Mouse (Mus musculus) liver, adult 2 months (tissue): ENCODE data around the gene Nkiras1. TPM values are rescaled to one million over a fixed set of nuclear protein-coding genes. Genes with fewer than 3 reads are reported as not detected.
A peak's percentile ranks its signal among the peaks of the same experiment; 100 is the strongest.

ENCODE experiments used
- DNase-seq: peaks from one replicate; pipeline ENCODE4 v3.0.0-alpha.2; 2011; ENCODE audit warnings: low read depth, low spot score; ENCODE audit errors: extremely low read depth
- H3K27ac ChIP-seq: fragments of 200-500 bp; replicated peaks from 2 replicates; pipeline ENCODE4 v1.5.1; 2012; ENCODE audit warnings: low read depth, mild to moderate bottlenecking, control low read depth, inconsistent platforms, low read length; ENCODE audit not compliant: insufficient read depth
- H3K27me3 ChIP-seq: fragments of 200-500 bp; 2 replicates; pipeline ENCODE4 v1.6.1; 2012; ENCODE audit warnings: mild to moderate bottlenecking, moderate library complexity, low read length, inconsistent platforms; ENCODE audit not compliant: control insufficient read depth, insufficient read depth
- H3K36me3 ChIP-seq: fragments of 200-500 bp; 2 replicates; pipeline ENCODE4 v1.6.1; 2012; ENCODE audit warnings: low read length, inconsistent platforms; ENCODE audit not compliant: control insufficient read depth, insufficient read depth
- H3K4me1 ChIP-seq: fragments of 200-500 bp; 2 replicates; pipeline ENCODE4 v1.6.1; 2011; ENCODE audit warnings: low read length; ENCODE audit not compliant: control insufficient read depth, insufficient read depth
- H3K4me3 ChIP-seq: fragments of 200-500 bp; 2 replicates; pipeline ENCODE4 v1.5.1; 2011; ENCODE audit warnings: low read depth, mild to moderate bottlenecking, control low read depth, low read length, moderate library complexity; ENCODE audit not compliant: insufficient read depth
- H3K79me2 ChIP-seq: fragments of 200-500 bp; 2 replicates; pipeline ENCODE4 v1.6.1; 2012; ENCODE audit warnings: inconsistent platforms, mild to moderate bottlenecking, low read length, moderate library complexity; ENCODE audit not compliant: control insufficient read depth, insufficient read depth
- H3K9ac ChIP-seq: fragments of 200-500 bp; 2 replicates; pipeline ENCODE4 v1.6.1; 2012; ENCODE audit warnings: low read depth, mild to moderate bottlenecking, control low read depth, inconsistent platforms, low read length
- CTCF ChIP-seq: fragments of 200-500 bp; IDR thresholded peaks from 2 replicates; pipeline ENCODE4 v1.5.1; 2011; ENCODE audit warnings: low read depth, low read length, control low read depth
- POLR2A ChIP-seq: fragments of 200-500 bp; IDR thresholded peaks from 2 replicates; pipeline ENCODE4 v1.6.1; 2011; ENCODE audit warnings: low read length, control low read depth; ENCODE audit not compliant: insufficient read depth; ENCODE audit errors: extremely low read depth
- WGBS: fragments of 180-500 bp; shearing (Covaris S2); methylation state at CpG from one replicate; pipeline ENCODE4 v1.1.7; 2018; 5-methylcytosine and 5-hydroxymethylcytosine counted together
- polyA plus RNA-seq: library from polyadenylated mRNA; depleted of rRNA; stranded (reverse); fragments of >200 nt; gene quantifications from 2 replicates; pipeline ENCODE4 v1.2.3, GENCODE M21; 2012; rRNA removed
- total RNA-seq: library from RNA; depleted of rRNA; stranded (reverse); fragments of >200 nt; gene quantifications from 2 replicates; pipeline ENCODE4 v1.2.3, GENCODE M21; 2014; rRNA removed

Nkiras1 gene
- total and polyA plus RNA-seq, 2 experiments: 6.4 to 16.8 TPM

DNA sequence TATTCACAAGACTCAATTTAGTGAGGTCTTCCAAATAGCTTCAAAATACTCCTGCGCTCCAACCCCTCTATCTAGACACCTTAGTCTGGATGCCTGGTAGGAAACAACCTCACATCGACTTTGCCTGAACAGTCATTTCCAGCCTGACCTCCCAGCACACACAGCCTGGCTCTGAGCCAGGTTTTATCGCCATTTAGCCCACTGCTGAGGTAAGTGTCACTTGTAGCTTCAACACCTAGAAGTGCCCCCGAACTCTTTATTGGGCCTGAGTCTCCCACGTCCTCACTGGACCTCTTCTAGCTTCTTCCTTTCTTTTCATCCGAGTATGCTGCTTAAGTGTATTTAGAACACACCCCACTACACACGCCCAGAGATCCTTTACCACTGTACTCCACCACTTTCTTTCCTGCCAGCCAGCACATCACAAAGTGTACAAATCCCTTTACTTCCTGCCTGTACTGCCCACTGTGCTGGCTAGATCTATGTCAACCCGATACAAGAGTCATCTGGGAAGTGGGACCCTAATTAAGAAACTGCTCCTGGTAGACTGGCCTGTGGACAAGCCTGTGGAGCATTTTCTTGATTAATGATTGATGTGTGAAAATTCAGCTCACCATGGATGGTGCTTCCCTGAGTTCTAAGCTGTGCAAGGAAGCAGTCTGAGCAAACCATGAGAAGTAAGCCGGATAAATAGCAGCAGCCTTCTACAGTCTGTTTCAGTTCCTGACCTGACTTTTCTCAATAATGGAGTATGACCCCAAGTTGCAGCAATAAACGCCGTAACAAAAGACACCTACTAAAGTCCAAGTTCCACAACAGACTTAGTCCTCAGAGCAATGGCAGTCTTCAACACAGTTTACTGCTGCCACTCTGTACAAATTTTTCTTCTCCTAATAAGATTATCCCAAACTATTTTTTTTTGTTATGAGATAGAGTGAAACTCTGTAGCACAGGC lies 46.8 kb downstream of the Nkiras1 start:
- peak overlapping the region; percentile 67 for H3K27ac ChIP-seq
- WGBS: 44% methylated on average over 11 of the region's 11 CpGs
- peaks cover 14% of the 10 kb centered on the region for H3K4me1 ChIP-seq
- H3K9ac ChIP-seq: no peak overlapping the region
- H3K36me3 ChIP-seq: peaks cover 6% of the 10 kb centered on the region; the same call in 1 of the 2 replicates
- H3K27me3 ChIP-seq: no peaks in the 10 kb centered on the region
- peaks cover 28% of the 10 kb centered on the region for H3K79me2 ChIP-seq
- TF ChIP-seq POLR2A: no peak
- no peak for TF ChIP-seq CTCF
- peak; percentile 88 for DNase-seq
- no peak overlapping the region for H3K4me3 ChIP-seq

DNA sequence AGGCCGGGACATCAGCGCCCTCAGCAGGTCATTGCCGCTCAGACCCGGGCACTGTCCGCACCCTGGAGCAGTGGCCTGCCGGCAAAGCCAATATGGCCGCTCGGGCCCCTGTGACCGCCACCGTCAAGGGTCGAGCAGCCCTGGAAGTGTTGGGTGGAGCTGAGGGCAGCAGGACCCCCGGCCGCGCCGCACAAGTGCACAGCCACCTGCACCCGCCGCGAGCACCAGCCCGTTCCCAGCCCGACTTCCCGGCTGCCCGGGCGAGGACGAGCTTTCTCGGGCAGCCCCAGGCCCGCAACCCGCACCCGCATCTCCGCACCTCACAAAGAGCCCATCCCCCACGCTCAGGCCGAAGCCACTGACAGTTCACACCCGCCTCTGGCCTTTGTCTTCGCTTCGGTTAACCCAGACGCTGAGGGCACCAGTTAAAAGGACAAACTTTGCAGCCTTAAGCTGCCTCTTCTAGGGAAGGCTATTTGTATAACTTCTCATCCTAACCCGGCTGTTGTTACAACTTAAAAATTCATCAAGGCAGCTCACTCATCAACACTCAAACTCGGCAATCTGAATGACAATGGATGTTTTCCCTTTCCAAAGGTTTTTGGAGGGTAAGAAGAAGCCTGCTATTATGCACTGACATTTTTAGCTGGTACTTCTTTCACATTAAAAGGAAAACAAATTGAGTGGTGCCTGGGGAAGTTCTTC lies 56.2 kb downstream of the Nkiras1 start:
- Histone ChIP-seq H3K27ac (no peak overlapping the region), H3K9ac (peak overlapping the region; percentile 80)
- DNase-seq: no peak

DNA sequence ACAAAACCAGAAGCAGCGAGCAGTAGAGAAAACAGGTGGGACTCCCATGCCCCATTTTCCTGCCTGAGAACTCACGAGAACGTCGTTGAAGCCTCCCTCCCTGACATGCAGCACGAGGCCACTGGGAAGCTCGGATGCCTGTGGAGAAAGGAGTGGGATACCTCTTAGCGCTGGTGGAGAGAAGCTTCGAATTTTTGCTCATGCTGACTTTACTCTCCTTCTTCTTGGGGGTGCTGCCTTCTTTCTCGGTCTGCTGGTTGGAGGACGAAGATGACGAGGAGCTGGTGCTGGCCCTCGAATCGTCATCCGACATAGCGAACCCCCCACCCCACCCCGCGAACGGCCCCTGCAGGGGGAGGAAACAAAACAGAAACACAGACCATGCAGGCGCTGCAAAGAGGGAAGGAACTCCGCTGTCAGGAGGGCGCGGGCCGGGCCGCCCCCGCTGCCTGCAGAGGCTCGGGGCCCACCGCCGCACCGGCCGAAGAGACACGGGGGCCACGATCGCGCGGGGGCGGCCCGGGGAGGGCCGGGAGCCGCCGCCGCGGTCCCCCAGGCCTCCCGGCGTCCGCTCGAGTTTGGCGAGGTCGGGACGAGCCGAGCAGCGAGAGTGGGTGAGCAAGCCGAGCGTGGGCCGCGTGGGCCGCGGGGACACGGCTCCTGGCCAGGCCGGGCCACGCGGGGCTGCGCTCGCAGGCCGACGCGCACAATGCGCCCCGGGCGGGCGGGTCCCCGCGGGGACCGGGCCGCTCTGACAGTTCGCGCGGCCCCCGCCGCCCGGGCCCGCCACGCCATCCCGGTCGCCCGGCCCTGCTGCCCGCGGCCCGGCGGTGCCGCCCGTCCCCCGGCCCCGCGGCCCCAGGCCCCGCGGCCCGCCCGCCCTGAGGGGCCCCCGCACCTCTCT lies 60.1 kb downstream of the Nkiras1 start:
- H3K9ac ChIP-seq: peak overlapping the region; percentile 96
- H3K27me3 ChIP-seq: no peaks in the 10 kb centered on the region
- no peak for DNase-seq
- peaks cover 16% of the 10 kb centered on the region; the same call in 1 of the 2 replicates for H3K79me2 ChIP-seq
- H3K27ac ChIP-seq: no peak overlapping the region
- peaks cover 12% of the 10 kb centered on the region for H3K36me3 ChIP-seq
- peak overlapping the region; percentile 83 for H3K4me3 ChIP-seq
- H3K4me1 ChIP-seq: peaks cover 12% of the 10 kb centered on the region
- TF ChIP-seq CTCF (no peak), POLR2A (no peak)
- WGBS: 2% methylated on average over 90 of the region's 99 CpGs

More for the DNA sequence above, 56.2 kb downstream of the Nkiras1 start:
- WGBS: 13% methylated on average over 37 of the region's 37 CpGs
- Histone ChIP-seq H3K27me3 (no peaks in the 10 kb centered on the region), H3K79me2 (peaks cover 22% of the 10 kb centered on the region; the same call in 1 of the 2 replicates), H3K4me3 (peak overlapping the region; percentile 68), H3K4me1 (peaks cover 12% of the 10 kb centered on the region), H3K36me3 (peaks cover 20% of the 10 kb centered on the region)
- TF ChIP-seq POLR2A (no peak), CTCF (no peak)

DNA sequence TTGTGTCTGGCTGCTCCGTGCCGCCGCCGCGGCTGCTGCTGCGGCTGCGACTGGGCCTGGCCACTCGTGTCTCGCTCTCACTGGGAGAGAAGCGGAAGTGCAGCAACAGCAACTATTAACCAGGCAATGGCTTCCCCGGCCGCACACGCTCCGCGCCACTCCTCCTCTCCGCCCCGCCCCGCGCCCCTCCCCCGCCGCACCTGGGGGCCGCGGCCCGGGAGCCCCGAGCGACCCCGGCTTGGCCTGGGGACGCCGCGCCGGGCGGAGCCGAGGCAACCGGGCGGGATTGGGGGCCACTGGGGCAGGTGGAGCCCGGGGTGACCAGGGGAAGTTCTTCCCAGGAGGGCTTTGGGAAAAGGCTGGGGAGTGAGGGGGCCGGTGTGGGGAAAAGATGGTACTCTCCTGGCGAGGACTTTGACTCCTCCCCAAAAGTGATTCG lies 60.8 kb downstream of the Nkiras1 start, which contains the start of gene Ube2e1:
Gene Ube2e1 (minus strand): TSS at position 167 of the 439 bp plus-strand sequence.
- H3K27me3 ChIP-seq: no peaks in the 10 kb centered on the region
- peak within 1 kb of the TSS; percentile 96 for H3K9ac ChIP-seq
- H3K4me3 ChIP-seq: peak within 1 kb of the TSS; percentile 83
- peak; percentile 71 for DNase-seq
- TF ChIP-seq CTCF (no peak), POLR2A (peak; percentile 84)
- H3K4me1 ChIP-seq: peaks cover 12% of the 10 kb centered on the region
- under 1% methylated on average over 38 of the region's 39 CpGs for WGBS
- no peak within 1 kb of the TSS for H3K27ac ChIP-seq
- H3K36me3 ChIP-seq: peaks cover 12% of the 10 kb centered on the region
- peaks cover 13% of the 10 kb centered on the region; the same call in 1 of the 2 replicates for H3K79me2 ChIP-seq

Other genes with a start within 250 kb of the Nkiras1 start
- gene Nr1d2, start 32.0 kb upstream of the Nkiras1 start, total RNA-seq: 94.3 and 101 TPM in 2 replicates
- gene Nr1d2, start 32.0 kb upstream of the Nkiras1 start, polyA plus RNA-seq: 6.9 and 8.3 TPM in 2 replicates
- 138 and 173 TPM in 2 replicates for gene Rpl15, start 255 bp downstream of the Nkiras1 start, total RNA-seq
- 169 and 170 TPM in 2 replicates for gene Rpl15, start 255 bp downstream of the Nkiras1 start, polyA plus RNA-seq
- gene Ube2e1, start 60.7 kb downstream of the Nkiras1 start, total RNA-seq: 32.2 and 45.3 TPM in 2 replicates
- gene Ube2e1, start 60.7 kb downstream of the Nkiras1 start, polyA plus RNA-seq: 17.4 and 23.4 TPM in 2 replicates